1 mouse cellular context compared by ENCODE assay signal in genomic region chr6:30673764-30674561, GRCm38 (mm10).
TF ChIP-seq lines count a peak whose summit lies in the region.

No protein-coding gene starts in this region.

TF ChIP-seq in MEL, 35 proteins besides CTCF, POLR2A, EP300 and RAD21 (continued from another document):
- TF ChIP-seq USF2 (IDR thresholded peaks at IDR 0.05; ENCODE audit: borderline replicate concordance in 1 of 2, insufficient read depth in 1 of 2, low read depth in 1 of 2, low read length in 2 of 2) (no peak), ZNF384 (IDR thresholded peaks at IDR 0.05; ENCODE audit: low read depth, low read length) (no peak), POLR2AphosphoS2 (IDR thresholded peaks at IDR 0.05; ENCODE audit: low read length) (no peak), GABPA (IDR thresholded peaks at IDR 0.05; ENCODE audit: low read depth, low read length) (no peak), TAL1 (IDR thresholded peaks at IDR 0.05; ENCODE audit: low read length) (no peak), USF1 (IDR thresholded peaks at IDR 0.05; ENCODE audit: low read depth, low read length) (no peak), RCOR1 (IDR thresholded peaks at IDR 0.05; ENCODE audit: low read depth, low read length) (peak; percentile 62), ELF1 (IDR thresholded peaks at IDR 0.05; ENCODE audit: low read depth, low read length) (0 out of 2 replicates have a peak, but pooled peaks have one; percentile 43)
TF ChIP-seq in MEL: peak in this region for 7.
